Mouse (Mus musculus) MN1 (cell line): ENCODE measurements around the gene Nanos1.
A peak's percentile ranks its signal among the peaks of the same experiment; 100 is the strongest.

Experiments used
- DNase-seq: peaks from one replicate; pipeline ENCODE4 v3.0.0-alpha.2; 2016; ENCODE audit warnings: low spot score

The Nanos1 gene

DNA sequence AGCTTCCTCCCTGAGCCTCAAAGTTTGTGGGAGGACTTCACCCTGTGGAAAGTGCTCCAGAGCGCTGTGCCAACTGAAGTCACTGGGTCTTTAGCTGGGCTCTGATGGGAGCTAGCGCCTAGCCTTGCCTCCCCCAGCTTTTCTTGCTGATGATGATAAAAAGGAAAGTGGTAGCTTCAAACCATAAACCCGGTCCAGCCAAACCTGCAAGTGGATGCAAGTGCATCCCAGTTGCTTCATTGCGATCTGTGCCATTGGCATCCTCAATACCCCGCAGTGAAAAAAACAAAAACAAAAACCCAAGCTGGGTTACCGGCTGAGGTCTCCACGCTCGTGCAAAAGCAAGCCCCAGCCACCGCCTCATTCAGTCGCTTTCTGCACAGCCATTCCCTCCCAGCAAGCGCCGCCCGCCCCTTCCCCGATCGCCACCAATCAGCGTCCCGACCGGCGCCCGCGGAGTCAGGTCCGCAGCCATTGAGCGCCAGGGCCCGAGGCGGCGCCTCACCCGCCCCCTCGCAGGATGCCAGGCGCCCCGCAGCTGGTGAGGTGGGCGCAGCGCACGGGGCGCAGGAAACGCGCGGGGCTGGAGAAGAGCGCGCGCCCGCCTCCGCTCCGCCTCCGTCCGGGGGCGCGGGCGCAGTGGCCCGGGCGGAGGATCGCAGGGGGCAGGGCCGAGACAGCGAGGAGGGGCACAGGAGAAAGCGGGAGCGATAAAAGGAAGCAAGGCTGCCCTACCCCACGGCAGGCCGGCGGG lies at the start of gene Nanos1:
Gene Nanos1, plus strand, starts transcription at position 550 of the 754 bp plus-strand sequence.
- DNase-seq, result peak; percentile 94

DNA sequence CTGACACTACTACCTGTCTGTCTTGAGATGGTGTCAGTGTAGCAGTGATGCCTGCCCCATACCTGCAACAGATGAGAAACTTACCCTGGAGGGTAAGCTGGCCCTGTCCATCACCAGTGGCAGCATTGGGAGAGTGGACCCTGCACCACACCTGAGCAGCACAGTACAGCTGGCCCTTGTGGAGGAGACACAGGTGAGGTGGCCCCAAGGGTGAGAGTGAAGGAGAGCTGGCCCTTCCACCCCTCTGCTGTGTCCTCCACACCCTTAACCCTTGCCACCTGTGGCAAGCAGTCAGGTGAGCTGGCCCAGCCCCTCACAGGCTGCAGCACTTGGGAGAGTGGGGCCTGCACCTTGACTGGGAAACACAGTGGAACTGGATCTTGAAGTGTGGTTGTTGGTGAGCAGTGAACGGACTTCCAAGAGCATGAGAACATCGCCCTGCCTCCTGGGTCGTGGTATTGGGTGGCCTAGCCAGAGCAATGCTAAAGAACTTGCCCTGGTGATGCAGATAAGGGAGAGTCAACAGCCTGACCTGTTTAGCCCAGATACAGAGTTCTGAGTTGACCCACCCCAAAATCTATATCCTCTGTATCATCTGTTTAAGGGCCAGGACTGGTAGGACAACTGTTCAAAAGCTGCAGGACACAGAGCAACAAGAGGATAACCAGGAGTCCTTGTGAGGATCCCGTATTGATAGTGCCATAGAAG lies 46.4 kb upstream of the Nanos1 start:
- DNase-seq, result no peak

- no peak for DNase-seq
Measured at GRCm38 (mm10) chr19:60710196-60710595, 45.6 kb upstream of the Nanos1 start.

DNA sequence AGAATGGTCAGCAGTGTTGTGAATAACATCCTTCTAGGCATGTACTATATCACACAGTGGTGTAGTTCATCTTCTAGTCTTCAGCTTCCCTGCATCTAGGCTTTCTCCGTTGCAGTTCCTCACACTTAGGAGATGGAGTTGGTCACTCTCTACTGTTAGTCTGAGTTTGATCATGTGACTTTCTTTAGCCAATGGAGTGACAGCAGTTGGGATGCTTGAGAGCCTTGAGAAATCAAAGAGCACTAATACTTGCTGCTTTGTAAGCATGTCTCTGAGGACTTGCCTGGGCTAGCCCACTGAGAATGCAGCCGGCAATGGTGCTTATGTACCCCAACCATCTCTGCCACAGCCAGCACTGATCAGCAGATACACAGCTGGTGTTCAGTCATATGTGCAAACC lies 43.2 kb upstream of the Nanos1 start:
- no peak for DNase-seq

DNA sequence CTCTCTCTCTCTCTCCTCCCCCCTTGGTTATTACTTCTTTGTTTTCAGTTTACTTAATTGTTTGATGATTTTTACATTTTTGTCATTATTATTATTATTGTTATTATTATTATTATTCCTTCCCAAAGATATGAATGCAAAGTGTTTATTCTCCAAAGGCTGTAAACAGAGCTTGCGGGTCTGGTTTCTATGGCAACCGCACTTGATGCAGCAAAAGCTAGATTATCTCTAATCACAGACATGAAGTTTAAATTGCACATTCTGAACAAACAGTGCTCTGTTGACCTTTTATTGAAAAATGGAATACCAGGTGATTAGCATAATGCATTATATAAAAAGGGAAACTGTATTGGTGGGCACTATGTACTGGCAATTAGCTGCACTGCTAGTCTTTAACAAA lies 39.4 kb upstream of the Nanos1 start:
- no peak for DNase-seq

GRCm38 (mm10) chr19:60730281-60730852 lies 25.4 kb upstream of the Nanos1 start:
- DNase-seq, result peak; percentile 44

DNA sequence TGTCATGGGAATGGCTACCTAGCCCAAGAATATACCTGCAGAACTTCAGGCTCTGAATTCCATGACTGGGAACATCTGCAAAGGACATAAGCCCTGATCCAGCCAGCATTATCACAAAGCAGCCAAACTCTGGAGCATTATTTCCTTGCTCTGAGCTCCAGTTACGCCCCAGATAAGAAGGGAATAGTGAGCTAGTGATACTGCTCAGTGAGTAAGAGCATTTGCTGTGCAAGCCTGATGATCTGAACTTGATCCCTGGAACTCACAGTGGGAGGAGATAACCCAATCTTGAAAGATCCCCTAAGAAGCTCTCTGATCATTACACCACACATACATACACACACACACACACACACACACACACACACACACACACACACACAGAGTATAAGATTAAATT lies 24.5 kb upstream of the Nanos1 start:
- no peak for DNase-seq

- DNase-seq, result no peak
Measured at GRCm38 (mm10) chr19:60731966-60732365, 23.8 kb upstream of the Nanos1 start.

GRCm38 (mm10) chr19:60740560-60740959 lies 15.2 kb upstream of the Nanos1 start:
- no peak for DNase-seq

- no peak for DNase-seq
Measured at GRCm38 (mm10) chr19:60743767-60744547, 11.8 kb upstream of the Nanos1 start.

GRCm38 (mm10) chr19:60747801-60748200 lies 8.0 kb upstream of the Nanos1 start:
- no peak for DNase-seq

- peak; percentile 72 for DNase-seq
Measured at GRCm38 (mm10) chr19:60756192-60757098, 658 bp downstream of the Nanos1 start.

GRCm38 (mm10) chr19:60757099-60757785 lies 1.5 kb downstream of the Nanos1 start:
- DNase-seq, result peak; percentile 24

- DNase-seq, result no peak
Measured at GRCm38 (mm10) chr19:60758896-60759835, 3.4 kb downstream of the Nanos1 start.

DNA sequence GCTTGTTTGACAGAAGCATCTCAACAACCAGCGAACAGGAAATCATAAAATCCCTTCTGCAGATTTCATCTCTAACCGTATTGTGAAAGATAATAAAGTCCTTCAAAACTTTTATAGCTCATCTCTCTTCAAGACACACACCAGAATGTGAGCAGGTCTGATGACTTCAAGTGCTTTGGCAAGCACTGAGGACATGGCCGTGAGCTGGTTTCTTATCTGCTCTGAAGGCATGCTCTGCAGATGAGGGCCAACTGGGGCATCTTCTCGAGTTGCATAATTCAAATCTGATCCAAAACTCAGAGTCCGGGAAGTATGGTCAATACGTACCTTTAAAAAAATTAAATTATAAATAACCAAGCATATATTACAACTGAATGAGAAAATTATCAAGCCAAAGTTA lies 17.6 kb downstream of the Nanos1 start:
- no peak for DNase-seq

DNA sequence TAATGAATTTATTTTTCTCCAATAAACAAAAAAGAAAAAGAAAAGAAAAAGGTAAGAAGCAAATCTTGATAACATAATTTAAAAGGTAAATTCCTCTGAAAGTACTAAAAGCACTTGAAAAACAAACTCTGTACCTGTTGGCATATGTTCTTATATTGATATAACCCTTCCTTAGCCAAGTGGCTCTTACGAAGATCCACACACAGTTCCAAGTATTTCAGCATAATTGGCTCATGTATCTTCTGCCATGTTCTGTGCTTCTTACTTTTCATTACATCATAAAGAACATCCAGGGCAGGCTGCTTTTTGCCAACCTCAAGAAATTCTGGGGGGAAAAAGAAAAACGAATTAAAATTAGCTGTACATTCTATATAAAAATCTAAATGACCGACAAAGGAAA lies 26.2 kb downstream of the Nanos1 start:
- DNase-seq, result no peak

DNA sequence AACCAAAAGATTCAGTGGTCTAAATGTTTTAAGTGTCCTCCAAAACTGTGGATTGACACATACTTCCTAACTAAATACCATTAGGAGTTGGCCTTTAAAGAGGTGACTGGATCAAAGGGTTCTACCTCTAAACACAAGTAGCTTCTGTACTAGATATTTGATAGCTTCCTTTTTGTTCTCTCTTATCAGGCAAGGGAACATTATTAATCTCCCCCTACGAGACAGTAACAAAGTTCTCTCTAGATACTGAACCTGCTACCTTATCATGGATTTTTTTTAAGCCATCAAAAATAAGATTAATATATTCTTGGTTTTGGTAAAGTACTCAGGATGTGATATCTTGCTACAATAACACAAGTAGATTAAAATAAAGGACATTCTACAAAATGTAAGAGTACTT lies 28.9 kb downstream of the Nanos1 start:
- no peak for DNase-seq

DNA sequence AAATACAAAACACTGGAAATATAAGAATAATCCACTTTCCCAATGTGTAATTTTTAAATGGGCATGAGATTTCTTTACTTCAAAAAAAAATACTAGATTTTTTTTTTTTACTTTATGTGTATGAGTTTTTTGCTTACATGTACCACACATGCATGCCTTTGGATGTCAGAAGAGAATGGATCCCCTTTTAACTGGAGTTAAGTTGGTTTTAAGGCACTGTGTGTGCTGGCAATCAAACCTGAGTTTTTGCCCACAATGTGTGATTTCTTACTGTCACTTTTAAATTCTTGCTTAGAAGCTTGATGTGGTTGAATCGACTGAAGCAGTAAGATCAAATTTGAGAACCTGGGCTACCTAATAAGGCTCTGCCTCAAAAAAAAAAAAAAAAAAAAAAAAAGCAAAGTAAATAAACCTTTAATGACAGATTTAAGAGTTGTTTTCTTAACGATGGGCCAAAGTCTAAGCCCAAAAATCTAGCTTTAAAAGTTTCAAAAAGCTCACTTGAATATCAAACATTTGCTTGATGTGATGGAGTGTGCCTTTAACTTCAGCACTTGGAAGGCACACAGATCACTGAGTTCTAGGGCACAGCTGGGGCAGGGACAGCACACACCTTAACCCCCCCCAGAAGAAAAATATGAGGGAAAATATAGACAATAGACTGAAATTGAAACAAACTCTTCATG lies 31.8 kb downstream of the Nanos1 start:
- DNase-seq, result no peak
